Comparison of ENCODE assay signal across 12 mouse cellular contexts in the genomic region with DNA sequence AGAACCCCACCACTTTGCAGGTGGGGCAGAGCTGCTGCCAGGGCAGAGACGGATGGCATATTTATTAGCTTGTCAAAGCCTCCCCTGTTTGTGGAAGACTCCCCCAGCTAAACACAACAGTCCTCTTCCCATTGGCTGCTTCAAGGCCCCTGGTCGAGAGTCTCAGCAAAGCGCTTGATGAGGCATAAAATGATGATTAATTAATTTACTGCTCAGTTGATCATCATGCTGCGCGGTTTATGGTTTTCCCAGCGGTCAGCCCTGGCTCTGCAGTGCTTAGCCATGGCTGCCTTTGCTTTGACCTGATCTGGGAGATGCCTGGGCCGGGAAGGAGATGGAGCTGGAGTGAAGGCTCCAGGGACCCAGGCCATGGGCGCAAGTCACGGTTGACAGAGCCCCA.
A peak's percentile ranks its signal among the peaks of the same experiment; 100 is the strongest.
DNase-seq lines count a peak whose midpoint lies in the region; ATAC-seq and TF ChIP-seq lines count a peak whose summit lies in the region.
"Had no signal": no experiment of that assay in that cellular context is flagged by ENCODE, and none has a peak within 500 bp of the region (broad histone marks: within the 10 kb centered on the region; RNA-seq: fewer than 3 reads in every experiment).

No protein-coding gene starts in this region.

- WGBS in midbrain, embryonic 14.5 days, result 63% methylated on average over 9 of the region's 9 CpGs
- 70% methylated on average over 9 of the region's 9 CpGs for WGBS in midbrain, embryonic 15.5 days
- WGBS in hindbrain, postnatal 0 days, result 22% methylated on average over 9 of the region's 9 CpGs

- H3K27me3 ChIP-seq in midbrain, embryonic 14.5 days (ENCODE audit: control insufficient read depth, insufficient read depth, low read length), result no peaks in the 10 kb centered on the region
- H3K27me3 ChIP-seq in midbrain, embryonic 15.5 days (replicated peaks), result no peaks in the 10 kb centered on the region
- H3K27me3 ChIP-seq in hindbrain, postnatal 0 days (ENCODE audit: insufficient read depth, low read length), result peaks cover 19% of the 10 kb centered on the region
- H3K27me3 ChIP-seq: liver, embryonic 13.5 days had no signal

- no peaks in the 10 kb centered on the region for H3K36me3 ChIP-seq in midbrain, embryonic 14.5 days (ENCODE audit: control insufficient read depth, insufficient read depth, low read length)
- no peaks in the 10 kb centered on the region for H3K36me3 ChIP-seq in midbrain, embryonic 15.5 days (replicated peaks)
- no peaks in the 10 kb centered on the region for H3K36me3 ChIP-seq in hindbrain, postnatal 0 days (ENCODE audit: insufficient read depth, low read length)
- H3K36me3 ChIP-seq: liver, embryonic 13.5 days had no signal

- DNase-seq in cerebellum, postnatal 25 days, result peak; percentile 25 to 29
- DNase-seq in cerebellum, adult 11 months, result no peak
- DNase-seq in midbrain, embryonic 14.5 days, result peak; percentile 14
- DNase-seq in hindbrain, postnatal 0 days (ENCODE audit: low spot score), result peak; percentile 77
- DNase-seq in urinary bladder, postnatal 14 days (ENCODE audit: low spot score), result no peak
- DNase-seq in spleen, postnatal 10 days (ENCODE audit: low spot score in 2 of 2), result no peak
- no peak for DNase-seq in MN1 (ENCODE audit: low spot score)
- DNase-seq: adrenal gland, postnatal 36 days; gastrocnemius, postnatal 36 days; liver, embryonic 13.5 days; thymus, adult 2 months had no signal

- no peaks in the 10 kb centered on the region for H3K9me3 ChIP-seq in midbrain, embryonic 14.5 days (ENCODE audit: control insufficient read depth, low read length)
- no peaks in the 10 kb centered on the region for H3K9me3 ChIP-seq in midbrain, embryonic 15.5 days
- no peaks in the 10 kb centered on the region for H3K9me3 ChIP-seq in hindbrain, postnatal 0 days (ENCODE audit: low read length)
- H3K9me3 ChIP-seq: liver, embryonic 13.5 days had no signal

- H3K27ac ChIP-seq in midbrain, embryonic 14.5 days (replicated peaks; ENCODE audit: low read depth, low read length), result no peak overlapping the region
- H3K27ac ChIP-seq in midbrain, embryonic 15.5 days, result no peak overlapping the region
- H3K27ac ChIP-seq in hindbrain, postnatal 0 days, result no peak overlapping the region
- H3K27ac ChIP-seq: liver, embryonic 13.5 days had no signal

- no peak for ATAC-seq in midbrain, embryonic 14.5 days (ENCODE audit: low FRiP score, low TSS enrichment)
- no peak for ATAC-seq in midbrain, embryonic 15.5 days (replicated peaks)
- ATAC-seq in hindbrain, postnatal 0 days, result peak; percentile 88

- TF ChIP-seq CTCF in hindbrain, postnatal 0 days (IDR thresholded peaks at IDR 0.05; ENCODE audit: low read depth), result peak; percentile 57

- H3K4me1 ChIP-seq in midbrain, embryonic 14.5 days (ENCODE audit: control insufficient read depth, insufficient read depth, low read length), result no peaks in the 10 kb centered on the region
- no peaks in the 10 kb centered on the region for H3K4me1 ChIP-seq in midbrain, embryonic 15.5 days
- peaks cover 9% of the 10 kb centered on the region; the same call in 1 of the 2 replicates for H3K4me1 ChIP-seq in hindbrain, postnatal 0 days (ENCODE audit: insufficient read depth, low read length)
- H3K4me1 ChIP-seq: liver, embryonic 13.5 days had no signal

- no peak overlapping the region for H3K4me2 ChIP-seq in midbrain, embryonic 14.5 days (ENCODE audit: low read length)
- H3K4me2 ChIP-seq in midbrain, embryonic 15.5 days, result no peak overlapping the region
- no peak overlapping the region for H3K4me2 ChIP-seq in hindbrain, postnatal 0 days (ENCODE audit: low read depth, low read length)
- H3K4me2 ChIP-seq: liver, embryonic 13.5 days had no signal

- H3K4me3 ChIP-seq in midbrain, embryonic 14.5 days (replicated peaks; ENCODE audit: low read depth, low read length), result no peak overlapping the region
- no peak overlapping the region for H3K4me3 ChIP-seq in midbrain, embryonic 15.5 days
- no peak overlapping the region for H3K4me3 ChIP-seq in hindbrain, postnatal 0 days (ENCODE audit: low read length)
- H3K4me3 ChIP-seq: liver, embryonic 13.5 days had no signal

- H3K9ac ChIP-seq in midbrain, embryonic 14.5 days (replicated peaks; ENCODE audit: low read length), result no peak overlapping the region
- H3K9ac ChIP-seq in midbrain, embryonic 15.5 days, result no peak overlapping the region
- H3K9ac ChIP-seq in hindbrain, postnatal 0 days (replicated peaks; ENCODE audit: low read length), result no peak overlapping the region
- H3K9ac ChIP-seq: liver, embryonic 13.5 days had no signal

Comparison
In these comparisons a context has a peak if more than half of its experiments do, and no peak if none do; other contexts are left out.
1. DNase-seq: peak in cerebellum, postnatal 25 days (2 of 2), midbrain, embryonic 14.5 days (single experiment) and hindbrain, postnatal 0 days (single experiment); none in cerebellum, adult 11 months (single experiment), urinary bladder, postnatal 14 days (single experiment), spleen, postnatal 10 days (0 of 2) and MN1 (single experiment).